Mouse (Mus musculus) CH12F3 (cell line): ENCODE measurements around the gene Cacfd1.

Experiments used
- in situ Hi-C: fragments of 300-500 bp; cut with MboI; formaldehyde crosslinking; loops from 2 replicates; pipeline ENCODE4 v1.14.3; 2020; ENCODE audit warnings: low sequenced_read_pairs

Gene Cacfd1

DNA sequence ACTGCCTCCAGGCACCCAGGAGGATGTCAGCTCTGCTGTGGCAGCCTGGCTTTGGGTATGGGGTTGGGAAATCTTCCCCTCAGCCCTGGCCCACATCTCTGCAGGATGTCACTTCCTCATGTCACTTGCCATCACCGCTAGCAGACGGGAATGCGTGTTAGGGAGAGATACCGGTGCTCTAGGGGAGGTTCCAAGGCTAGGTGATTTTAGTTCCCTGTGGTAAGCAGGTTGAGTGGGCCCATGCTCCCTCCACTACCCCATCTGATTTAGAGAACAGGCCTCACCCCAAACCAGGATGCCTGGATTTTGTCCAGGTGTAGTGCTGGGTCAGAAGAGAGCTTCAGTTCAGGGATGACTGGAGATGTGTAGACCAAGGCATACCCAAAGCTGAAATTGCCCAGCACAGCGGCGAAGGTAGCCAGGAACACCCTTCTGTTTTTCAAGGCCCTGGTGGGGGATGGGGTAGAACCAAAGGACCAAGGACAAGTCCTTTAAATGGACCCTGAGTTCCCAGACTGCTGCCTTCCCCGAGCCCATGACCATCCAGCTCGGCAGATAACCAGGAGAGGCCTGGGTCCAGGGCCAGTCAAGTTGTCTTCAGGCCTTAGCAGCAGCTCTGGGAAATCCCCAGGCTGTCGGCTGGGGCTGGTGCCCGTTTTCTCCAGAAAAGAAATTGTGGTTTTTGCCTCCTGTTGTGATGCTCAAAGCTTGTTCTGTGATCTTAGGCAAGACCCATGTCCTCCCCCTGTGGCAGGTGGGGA lies 17.3 kb downstream of the Cacfd1 start:
- in situ Hi-C loops = no loop called here

DNA sequence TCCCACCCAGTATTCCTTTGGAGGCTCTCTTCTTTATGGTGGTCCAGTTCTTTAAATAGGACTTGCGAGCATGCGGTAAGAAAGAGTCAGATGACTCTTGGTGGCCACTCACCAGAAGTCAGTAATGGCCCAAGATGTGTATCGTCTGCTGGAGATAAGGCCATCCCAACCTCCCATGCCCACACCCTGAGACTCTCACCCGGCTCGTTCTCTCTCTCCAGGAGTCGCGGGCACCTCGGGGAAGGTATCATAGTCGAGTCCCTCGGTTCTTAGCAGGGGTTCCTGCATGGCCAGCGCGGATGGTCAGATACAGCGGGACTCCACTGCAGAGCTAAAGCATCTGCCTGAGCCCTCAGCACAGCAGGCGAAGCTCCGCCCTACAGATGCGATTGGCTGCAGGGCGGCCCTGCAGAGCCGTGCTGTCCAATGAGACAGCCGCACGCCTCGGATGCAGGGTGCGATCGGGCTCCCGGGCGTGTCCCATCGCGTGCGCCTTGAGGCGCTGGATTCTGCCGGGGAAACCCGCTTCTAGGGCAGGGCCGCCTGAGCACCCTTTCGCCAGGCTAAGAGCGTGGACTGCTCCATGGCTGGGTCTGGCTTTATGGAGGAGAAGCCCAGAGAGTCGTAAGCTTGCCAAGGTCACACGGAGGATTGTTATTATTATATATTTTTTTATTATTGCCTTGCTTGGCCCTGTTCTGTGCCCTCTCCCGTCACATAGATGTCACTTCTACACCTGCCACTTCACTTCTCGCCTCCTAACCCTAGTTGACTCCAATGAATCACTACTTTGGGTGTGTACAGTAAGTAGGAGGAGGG lies 18.1 kb downstream of the Cacfd1 start, which contains the start of gene Slc2a6:
Slc2a6 (minus strand) TSS at position 381 of the 819 bp plus-strand sequence.
- in situ Hi-C loops = no loop called here

DNA sequence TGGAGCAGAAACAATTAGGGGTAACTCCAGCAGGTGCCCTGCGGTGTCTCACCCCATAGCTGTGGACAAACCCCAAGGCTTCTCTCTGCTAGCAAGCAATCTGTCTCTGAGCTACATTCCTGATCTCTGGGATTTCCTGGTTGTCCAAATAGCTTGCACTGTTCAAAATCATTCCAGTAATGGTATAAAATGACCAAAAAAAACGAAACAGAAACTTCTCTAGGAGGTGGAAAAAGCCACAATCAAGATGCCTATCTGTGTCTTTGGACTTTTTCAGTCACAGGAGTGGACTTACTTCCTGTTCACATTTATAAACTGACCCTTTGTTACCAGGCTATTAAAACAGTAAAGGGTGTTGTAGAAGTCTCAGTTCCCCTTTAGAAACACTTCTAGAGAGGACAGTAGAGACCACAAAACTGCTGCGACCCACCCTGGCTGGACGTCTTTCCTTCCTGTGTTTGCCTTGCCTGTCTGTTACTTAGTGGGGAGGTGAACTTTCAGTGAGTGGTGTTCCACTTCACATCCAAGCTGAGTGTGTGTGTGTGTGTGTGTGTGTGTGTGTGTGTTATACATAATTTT lies 18.8 kb downstream of the Cacfd1 start:
- in situ Hi-C loops = no loop called here

DNA sequence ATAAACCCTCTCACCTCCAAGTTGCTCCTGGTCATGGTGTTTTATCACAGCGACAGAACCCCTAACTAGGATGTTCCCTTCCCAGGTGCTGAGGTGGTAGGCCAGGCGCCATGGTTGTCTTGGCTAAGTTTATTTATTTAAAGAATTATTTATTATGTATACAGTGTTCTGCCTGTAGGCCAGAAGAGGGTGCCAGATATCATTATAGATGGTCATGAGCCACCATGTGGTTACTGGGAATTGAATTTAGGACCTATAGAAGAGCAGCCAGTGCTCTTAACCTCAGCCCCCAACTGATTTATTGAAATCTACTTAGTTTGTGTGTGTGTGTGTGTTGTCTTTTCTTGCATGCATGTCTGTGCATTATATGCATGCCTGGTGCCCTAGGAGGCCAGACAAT lies 22.6 kb downstream of the Cacfd1 start:
- in situ Hi-C loops = loop anchor here (10.0 kb wide), 1 partner anchor 388 kb away; no protein-coding TSS in a partner anchor

DNA sequence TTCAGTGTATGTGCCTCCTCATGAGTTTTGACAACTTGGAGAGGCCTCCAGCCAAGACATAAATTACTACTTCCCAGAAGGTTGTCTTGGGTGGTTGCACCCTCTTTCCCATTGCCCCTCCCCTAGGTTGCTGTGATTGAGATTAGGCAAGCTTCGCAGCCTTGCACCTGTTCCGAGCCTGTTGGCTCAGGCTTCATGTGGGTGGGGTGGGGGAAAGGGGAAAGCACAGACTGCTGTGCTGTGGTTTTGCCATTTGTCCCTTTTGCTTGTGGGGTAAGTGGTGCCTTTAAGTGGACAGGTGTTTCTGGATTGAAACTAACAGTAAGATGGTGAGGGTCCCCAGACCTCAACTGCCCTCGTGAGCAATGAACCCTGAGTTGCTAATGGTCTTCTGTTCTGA lies 26.3 kb downstream of the Cacfd1 start:
- in situ Hi-C loops = loop anchor here (10.0 kb wide), 1 partner anchor 391 kb away; no protein-coding TSS in a partner anchor

DNA sequence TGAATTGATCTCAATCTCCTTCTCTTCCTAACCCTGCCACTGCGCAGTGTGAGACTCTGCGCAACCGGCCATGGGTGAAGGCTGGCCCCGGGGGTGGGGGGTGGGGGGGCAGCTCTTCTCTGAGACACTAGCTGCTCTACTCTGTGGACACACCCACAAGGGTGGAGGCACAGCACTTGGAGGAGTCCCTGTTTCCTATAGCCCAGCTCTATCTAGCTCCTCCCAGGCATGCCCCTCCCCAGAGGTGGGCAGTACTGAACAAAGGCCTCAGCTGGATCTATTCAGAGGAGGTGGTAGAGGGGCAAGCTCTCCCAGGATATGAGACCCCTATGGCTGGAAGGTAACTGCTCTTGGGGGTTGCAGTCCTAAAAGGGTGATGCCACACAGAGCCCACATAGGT lies 27.3 kb downstream of the Cacfd1 start:
- in situ Hi-C loops = loop anchor here (10.0 kb wide), 1 partner anchor 392 kb away; no protein-coding TSS in a partner anchor

DNA sequence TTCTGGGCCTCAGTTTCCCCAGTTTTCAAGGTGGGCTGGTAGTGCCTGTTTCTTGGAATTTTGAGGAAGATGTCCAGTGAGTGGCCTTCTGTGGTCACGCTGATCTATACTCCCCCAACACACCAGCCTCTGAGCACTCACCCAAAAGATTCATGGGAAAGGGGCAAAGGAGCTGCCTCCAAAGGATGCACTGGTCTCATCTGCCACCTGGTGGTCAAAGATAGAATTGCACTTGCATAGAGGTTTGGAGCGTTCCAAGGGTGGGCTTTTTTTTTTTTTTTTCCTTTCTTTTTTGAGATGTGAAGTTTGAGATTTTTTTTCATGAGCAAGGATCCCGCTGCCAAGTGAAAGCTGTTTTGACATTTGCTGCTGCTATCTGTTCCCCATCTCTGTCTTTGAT lies 28.9 kb downstream of the Cacfd1 start:
- in situ Hi-C loops = loop anchor here (10.0 kb wide), 1 partner anchor 394 kb away; no protein-coding TSS in a partner anchor

DNA sequence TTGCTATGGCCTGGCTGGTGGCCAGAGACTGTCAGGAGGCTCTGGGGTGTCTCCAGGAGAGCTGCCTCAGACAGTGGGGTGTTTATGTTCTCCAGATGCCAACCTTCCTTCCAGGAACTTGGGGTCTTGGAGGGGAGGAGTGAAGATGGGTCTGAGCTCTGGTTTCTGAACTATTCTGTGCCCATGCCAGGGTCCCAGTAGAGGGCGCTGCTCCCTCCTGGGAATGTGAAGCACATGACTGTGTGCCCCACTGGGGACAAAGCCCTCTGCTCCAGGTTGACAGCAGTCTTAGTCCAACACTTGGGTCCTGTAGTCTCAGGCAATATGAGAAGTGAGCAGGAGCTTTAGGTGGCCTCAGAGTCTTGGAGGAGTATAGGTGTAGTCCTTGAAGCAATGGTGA lies 29.6 kb downstream of the Cacfd1 start:
- in situ Hi-C loops = loop anchor here (10.0 kb wide), 1 partner anchor 394 kb away; no protein-coding TSS in a partner anchor

DNA sequence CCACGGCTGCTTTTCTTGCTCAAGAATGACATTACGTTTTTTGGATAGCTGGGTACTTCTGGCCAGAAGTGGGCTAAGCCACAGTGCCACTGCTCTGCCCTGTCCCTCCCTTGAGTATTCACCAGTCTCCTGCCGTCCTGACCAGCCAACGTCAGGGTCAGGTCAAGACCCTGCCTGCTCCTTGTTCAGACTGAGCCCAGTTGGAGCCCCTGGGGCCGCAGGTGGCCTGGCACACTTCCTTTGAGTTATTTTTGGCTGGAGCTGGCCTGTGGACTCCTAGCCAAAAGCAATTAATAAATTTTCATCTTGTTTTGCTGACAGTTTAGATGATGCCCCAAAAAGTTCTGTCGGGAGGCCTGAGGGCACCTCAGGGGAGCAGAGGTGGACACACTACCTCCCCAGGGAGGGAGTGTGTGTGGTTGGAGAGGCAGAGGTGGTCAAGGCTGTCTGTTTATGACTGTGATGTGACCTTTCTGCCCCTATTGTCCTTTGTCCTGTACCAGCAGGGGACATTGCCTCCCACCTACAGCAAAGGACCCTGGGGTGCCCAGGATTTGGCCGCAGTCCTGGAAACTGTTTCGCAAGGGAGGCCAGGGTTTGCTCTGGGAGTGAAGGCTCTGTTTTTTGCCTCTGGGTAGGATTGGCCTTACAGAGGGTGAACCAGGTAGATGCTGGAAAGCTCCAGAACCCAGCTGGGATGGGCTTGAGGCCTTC lies 32.6 kb downstream of the Cacfd1 start:
- in situ Hi-C loops = no loop called here

DNA sequence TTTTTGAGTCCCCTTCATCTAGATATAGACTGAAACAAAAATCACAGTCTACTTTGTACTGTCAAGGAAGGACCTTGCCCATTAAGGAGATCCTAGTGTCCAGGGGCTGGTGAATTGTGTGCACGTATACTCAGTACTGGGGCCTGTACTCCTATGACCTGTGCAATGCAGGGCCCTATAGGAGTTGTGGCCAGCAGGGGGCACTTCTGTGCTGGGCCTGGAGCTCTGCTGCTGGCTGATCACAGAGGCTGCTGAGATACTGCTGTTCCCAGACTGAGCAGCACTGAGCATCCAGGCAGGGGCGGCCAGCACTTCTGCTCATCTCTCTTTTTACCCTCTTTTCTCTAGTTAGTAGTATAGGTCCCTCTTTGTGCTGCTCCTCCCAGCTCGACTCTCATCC lies 33.7 kb downstream of the Cacfd1 start:
- in situ Hi-C loops = no loop called here

DNA sequence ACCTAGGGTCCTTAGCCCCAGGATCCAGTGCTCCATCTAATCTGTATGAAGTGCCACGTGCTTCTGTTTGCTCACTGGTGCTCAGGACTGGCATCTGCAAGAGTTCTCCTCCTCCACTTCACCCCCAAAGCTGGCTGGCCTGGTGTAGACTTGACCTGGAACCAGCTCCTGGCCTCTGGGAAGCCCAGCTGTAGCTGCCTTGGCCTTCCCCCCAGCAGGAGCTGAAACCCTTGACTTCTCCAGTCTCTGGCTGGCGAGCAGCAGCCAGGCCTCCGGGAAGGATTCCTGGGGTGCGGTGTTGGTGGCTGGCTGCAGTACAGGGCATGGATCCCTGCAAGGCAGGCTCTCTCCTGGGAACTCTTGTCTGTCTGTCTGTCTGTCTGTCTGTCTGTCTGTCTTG lies 34.4 kb downstream of the Cacfd1 start:
- in situ Hi-C loops = no loop called here

DNA sequence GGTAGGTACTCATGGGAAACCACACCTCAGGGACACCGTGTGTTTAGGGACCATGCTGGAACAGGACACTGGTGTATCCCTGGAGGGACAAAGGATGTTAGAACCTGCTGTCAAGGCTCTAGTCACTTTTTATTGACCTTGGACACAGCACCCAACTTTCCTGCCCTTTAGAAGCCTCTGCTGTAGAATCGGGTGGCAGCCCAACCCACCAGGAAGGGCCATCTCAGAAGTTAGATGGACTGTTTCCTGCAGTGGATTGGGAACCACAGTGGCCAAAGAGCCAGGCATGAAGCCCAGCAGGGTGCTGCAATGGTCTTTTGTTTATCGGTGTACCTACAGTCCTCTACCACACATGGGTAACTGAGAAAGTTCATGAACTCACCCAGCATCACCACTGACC lies 34.9 kb downstream of the Cacfd1 start:
- in situ Hi-C loops = no loop called here

DNA sequence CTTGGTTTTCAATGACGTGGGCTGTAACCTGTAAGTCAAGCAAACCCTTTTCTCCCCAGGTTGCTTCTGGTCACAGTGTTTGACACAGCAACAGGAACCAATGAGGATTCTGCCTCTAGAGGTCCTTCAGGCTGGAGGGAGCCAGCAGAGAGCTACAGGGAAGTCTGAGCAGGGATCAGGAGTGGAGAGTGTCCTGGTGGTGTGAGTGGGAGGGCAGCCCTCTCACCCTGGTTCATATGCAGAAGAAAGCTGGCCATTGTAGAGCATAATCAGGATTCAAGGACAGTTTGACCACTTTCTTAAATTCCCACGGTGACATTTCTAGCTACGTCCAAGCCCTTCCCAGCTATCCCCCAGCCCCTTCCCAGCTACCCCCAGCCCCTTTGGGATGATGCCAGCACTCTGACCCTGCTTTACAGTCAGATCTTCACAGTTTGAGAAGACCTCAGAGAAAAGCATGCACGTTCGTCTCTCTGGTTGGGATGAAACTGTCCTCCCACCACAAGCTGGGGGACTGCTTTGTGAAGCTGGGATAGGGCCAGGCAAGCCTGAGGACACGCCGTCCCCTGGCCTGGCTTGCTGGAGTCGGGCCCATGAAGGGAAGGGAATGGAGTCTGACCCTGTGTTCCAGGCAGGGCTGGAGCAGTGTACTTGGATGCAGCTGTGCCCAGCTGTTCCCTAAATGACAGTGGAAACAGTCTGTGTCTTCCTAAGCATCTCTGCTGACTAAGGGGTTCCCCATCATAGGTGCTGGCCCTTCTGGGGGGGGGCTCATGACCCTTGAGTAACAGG lies 36.4 kb downstream of the Cacfd1 start:
- in situ Hi-C loops = no loop called here

DNA sequence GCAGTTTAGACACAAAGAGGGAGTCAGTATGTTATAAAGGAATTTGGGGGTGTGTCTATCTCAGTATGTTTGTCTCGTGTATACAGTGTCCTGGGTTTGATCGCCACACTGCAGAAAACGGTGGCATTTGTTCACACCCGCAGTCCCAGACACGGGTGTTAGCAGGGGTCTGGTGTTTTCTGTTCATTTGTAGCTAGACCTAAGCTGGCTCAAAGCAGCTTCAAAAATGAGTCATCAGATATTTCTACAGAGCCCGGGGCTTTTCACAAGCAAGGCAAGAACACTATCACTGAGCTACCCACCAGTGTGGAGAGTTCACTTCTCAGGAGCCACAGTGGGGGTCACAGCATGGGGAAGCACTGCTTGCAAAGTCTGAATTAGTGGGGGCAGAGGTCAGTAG lies 39.7 kb downstream of the Cacfd1 start:
- in situ Hi-C loops = no loop called here

DNA sequence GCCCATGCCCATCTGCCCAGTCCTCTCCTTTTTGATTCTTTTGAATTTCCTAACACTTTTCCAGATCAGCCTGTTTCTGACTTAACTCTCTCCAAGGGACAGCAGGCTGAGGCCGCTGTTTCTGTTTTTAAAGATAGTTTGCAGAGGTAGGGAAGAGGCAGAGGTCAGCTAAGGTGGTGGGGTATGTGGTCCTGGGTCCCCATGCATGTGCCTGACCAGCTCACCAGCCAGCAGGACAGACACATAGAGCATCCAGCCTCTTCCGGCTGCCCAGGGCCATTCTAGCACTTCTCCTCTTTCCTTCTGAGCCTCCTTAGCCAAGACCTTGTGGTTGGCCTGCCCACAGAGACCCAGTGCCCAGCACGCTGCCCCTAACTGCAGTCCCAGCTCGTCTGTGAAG lies 48.5 kb downstream of the Cacfd1 start:
- in situ Hi-C loops = no loop called here

DNA sequence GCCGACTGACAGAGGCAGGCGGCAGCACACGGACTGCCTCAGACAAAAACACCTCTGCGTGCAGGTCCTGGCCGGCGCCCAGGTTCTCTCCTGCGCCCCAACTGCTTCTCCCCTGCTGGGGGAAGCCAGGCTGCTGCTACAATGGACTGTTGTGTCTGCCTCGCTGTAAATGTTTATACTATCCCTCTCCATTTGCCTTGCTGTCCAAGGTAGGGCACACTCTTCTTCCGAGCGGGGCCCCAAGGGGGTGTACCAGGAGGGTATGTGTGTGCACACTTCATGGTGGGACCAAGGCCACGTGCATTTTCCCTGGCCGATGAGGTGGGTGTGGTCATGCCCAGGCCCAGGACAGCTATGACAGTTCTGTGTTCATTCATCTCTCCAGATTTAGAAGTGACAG lies 49.0 kb downstream of the Cacfd1 start:
- in situ Hi-C loops = no loop called here

DNA sequence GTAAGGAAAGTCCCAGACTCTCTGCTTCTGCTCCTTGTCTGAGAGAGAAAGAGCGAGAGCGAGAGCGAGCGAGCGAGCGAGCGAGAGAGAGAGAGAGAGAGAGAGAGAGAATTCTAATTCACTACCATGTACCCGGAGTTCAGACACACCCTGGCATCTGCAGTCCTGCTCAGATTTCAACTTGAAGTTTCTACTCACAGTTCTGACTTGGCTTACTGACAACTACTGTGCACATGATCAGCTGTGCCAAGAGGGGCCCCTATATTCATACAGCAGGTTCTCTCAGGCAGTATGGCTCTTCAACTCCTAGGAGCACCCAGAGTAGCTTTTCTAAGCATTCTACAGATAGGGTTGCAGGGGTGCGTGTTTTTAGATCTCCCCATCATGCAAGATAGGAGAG lies 49.5 kb downstream of the Cacfd1 start:
- in situ Hi-C loops = no loop called here

DNA sequence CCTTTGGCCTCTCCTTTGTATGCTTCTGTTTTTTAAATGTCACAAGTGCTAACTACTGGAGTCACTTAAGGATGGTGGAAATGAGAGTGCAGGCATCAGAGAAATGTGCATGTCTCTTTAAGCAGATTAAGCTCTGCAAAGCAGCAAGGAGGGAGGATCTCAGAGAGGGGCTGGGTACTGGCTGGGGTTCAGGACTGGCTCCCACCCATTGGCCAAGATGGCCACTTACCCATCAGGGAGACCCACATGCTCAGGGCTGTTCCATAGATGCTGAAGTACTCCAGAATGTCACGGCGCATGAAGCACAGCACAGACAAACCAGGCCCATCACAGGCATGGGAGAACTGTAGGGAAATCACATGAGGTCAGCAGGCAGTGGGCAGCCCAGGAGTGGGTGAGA lies 57.4 kb downstream of the Cacfd1 start:
- in situ Hi-C loops = no loop called here

DNA sequence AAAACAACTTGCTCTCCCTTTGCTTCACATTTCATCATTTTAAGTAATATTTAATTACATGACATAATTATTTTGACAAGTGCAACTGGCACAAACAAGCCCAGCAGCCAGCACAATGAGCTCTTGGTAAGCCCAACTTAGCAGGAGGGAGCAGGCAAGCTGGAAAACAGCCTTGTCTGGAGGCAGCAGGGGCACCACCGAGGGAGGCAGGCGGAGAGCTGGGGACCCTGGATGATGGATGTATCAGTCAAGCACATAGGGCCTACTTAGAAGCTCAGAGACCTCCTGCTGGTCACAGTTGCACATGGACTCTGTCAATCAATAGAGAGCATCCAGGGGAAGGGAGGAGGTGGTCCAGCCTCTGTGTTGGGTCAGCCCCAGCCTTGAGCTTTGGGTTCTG lies 58.3 kb downstream of the Cacfd1 start:
- in situ Hi-C loops = no loop called here

DNA sequence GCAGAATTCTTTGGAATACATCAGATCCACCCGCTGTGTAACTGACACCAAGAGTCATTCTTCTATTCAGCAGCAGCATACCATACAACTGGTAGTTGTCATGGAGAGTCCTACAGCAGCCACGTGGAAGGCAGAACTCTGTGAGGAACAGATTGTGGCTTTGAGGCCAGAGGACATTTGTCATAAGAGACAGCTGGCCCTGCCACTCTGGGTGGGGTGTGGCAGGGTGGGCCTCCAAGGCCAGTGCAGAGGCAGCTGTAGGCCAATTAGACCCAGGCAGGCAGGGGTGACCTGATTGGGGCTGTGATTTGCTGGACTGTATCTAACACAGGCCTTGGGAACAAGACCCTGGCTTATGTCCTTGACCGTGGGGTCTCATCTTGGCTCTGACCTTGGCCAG lies 59.9 kb downstream of the Cacfd1 start:
- in situ Hi-C loops = no loop called here
